Mouse (Mus musculus): Measurements from ENCODE around the gene Hsd11b1. TPM values are rescaled to one million over a fixed set of nuclear protein-coding genes. Genes with fewer than 3 reads are reported as not detected.
"Not testable (repeated sequence)": the region's sequence is repeated elsewhere in the genome, so short reads cannot be mapped to it uniquely, and the experiment has no call there.

The Hsd11b1 gene
- polyA plus RNA-seq, 1 experiment from 2014 or later: 1.0 TPM

DNA sequence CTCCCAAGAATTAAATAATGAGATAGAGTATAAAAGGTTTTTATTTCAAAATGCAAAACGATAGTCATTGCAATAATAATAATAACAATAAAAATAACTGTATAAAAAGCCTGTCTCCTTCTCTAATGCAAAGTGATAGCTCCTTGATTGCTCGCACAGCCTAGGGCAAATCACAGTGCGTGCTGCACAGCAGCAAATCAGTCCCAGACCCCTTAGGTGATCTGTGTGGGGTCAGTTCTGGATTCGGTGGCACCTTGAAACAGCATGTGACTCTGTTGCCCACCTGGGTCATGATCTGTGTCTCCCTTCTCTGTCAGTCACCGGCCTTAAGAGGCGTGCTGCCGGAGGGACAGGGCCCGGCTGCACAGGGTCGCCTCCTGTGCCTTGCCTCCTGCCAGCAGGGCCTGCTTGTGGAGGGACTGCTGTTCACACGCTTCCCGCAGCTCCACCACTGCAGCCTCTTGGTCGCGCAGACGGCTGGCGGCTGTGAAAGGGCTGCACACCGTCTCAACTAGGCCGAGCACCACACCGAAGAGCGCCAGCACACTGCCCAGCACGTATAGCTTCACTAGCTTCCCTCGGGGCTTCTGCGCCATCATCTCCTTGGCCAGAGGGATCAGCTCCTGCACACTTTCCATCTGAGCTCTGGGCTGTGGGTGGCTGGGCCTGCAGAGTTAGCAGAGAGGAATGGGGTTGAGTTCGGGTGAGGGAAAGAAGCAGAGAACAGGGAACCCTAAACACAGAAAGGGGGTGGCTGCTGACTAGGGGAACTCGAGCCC, 8.5 kb upstream of the Hsd11b1 start:
- Histone ChIP-seq H3K9me3 (no peaks in the 10 kb centered on the region), H3K27ac (peak overlapping the region; percentile 88), H3K4me1 (peaks cover 33% of the 10 kb centered on the region), H3K27me3 (ENCODE audit: insufficient read depth, poor library complexity, severe bottlenecking) (no peaks in the 10 kb centered on the region), H3K36me3 (no peaks in the 10 kb centered on the region), H3K4me3 (peak overlapping the region; percentile 55)
- WGBS: 11% methylated on average over 24 of the region's 24 CpGs
- peak; percentile 80 for DNase-seq (ENCODE audit: low spot score)

DNA sequence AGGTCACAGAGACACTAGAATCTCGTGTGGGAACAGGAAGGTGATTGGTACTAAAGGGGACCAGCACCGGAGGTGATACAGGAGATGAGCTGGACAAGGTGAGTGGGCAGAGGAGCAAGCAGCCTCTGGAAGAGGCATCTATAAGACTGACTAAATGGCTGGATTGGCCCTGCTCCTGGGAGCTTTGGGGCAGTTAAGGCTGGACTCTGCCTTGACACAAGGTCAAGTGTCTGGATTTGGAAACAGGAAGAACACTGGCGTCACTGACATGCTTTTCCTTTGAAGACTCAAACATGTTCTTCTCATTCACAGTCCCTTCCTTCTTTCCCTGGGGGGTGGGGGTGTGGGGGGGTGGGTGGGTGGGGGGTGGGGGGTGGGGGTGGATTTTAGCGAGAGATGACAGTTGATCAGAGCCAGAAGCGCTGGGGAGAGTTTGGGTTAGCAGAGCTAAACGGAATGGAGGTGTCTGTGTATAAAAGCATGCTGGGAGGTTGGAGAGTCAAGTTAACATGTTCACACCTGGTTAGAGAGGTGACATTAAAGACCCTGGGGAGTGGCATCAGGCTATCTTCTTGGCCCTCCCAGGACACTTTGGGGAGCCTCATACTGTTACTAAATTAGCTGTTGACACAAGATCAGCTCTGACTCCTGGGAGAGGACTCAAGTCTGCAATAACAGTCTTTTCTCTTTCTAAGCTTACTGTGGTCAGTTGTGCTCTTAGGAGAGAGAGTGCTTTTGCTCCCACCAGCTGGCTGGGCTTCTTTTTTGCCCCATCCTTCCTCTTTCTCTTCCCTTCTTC, 7.3 kb upstream of the Hsd11b1 start:
- Histone ChIP-seq H3K4me1 (peaks cover 33% of the 10 kb centered on the region), H3K36me3 (no peaks in the 10 kb centered on the region), H3K27me3 (ENCODE audit: insufficient read depth, poor library complexity, severe bottlenecking) (no peaks in the 10 kb centered on the region), H3K4me3 (peak overlapping the region; percentile 55; the same call in 1 of the 2 replicates), H3K9me3 (no peaks in the 10 kb centered on the region), H3K27ac (peak overlapping the region; percentile 88)
- WGBS: 26% methylated on average over 6 of the region's 6 CpGs
- no peak for DNase-seq (ENCODE audit: low spot score)

DNA sequence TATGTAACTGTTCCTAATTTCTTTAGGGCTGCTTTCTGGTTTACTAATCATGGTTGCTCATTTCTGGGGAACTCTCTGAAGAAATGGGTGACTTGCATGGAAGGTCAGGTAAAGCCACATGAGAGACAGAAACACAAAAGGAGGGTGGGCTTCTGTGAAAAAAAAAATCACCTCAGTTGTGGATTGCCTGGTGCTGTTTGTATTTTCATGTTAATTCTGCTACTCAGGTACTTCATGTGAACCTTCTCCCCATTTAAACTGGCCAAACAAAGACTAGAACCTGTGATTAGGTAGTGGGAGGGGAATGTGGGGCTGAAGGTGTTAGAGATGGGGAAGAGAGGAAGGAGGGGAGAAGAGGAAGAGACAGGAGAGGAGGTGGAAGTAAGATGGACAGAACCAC, 1.9 kb upstream of the Hsd11b1 start:
- Histone ChIP-seq H3K9me3 (no peaks in the 10 kb centered on the region), H3K4me3 (no peak overlapping the region)

DNA sequence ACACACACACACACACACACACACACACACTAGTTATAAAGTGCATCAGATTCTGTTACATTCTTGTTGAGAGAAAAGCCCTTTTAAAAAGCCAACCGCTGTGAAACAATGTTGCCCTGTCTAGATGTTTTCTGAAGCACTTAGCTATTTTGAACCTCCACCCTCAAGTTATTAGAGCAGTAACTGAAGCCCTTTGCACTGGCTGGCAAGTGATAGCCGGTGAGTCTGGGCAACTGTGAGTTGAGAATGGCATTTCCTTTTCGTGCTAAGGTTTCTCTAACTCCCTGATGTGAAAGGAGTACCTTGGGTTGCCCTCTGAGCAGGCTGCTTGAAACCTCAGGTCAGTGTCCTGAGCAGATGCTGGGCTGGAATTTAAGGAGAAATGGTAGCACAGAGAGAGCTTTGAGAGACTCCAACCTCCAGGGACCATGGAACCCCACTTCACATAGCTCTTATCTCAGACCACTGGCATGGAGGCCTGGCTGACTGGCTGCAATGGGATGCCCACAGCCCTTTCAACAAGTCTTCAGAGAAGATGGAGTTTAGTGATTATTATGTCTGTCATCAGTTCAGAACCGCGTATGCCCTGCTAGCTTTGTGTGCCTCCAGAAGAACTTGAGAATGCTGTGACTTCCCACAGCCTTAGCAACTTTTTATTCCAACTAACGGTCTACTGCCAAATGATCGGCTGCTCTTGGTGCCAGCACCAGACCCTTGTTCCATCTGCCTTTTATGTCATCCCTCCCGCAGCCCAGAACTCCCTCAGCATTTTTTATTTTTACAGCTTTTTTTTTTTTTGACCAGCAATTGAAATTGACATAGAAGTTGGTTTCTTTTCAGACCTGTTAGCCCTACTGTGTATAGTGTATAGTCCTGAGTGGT, 608 bp downstream of the Hsd11b1 start:
- 67% methylated on average over 8 of the region's 8 CpGs for WGBS
- Histone ChIP-seq H3K27me3 (ENCODE audit: insufficient read depth, poor library complexity, severe bottlenecking) (no peaks in the 10 kb centered on the region), H3K36me3 (no peaks in the 10 kb centered on the region), H3K4me3 (no peak overlapping the region), H3K4me1 (peaks cover 22% of the 10 kb centered on the region), H3K9me3 (no peaks in the 10 kb centered on the region), H3K27ac (0 out of 2 replicates have a peak overlapping the region, but pooled peaks have one; percentile 39)
- no peak for DNase-seq (ENCODE audit: low spot score)

More for the DNA sequence above, 1.9 kb upstream of the Hsd11b1 start:
- Histone ChIP-seq H3K27ac (no peak overlapping the region), H3K4me1 (peaks cover 22% of the 10 kb centered on the region), H3K27me3 (ENCODE audit: insufficient read depth, poor library complexity, severe bottlenecking) (no peaks in the 10 kb centered on the region), H3K36me3 (no peaks in the 10 kb centered on the region)
- DNase-seq (ENCODE audit: low spot score): no peak

DNA sequence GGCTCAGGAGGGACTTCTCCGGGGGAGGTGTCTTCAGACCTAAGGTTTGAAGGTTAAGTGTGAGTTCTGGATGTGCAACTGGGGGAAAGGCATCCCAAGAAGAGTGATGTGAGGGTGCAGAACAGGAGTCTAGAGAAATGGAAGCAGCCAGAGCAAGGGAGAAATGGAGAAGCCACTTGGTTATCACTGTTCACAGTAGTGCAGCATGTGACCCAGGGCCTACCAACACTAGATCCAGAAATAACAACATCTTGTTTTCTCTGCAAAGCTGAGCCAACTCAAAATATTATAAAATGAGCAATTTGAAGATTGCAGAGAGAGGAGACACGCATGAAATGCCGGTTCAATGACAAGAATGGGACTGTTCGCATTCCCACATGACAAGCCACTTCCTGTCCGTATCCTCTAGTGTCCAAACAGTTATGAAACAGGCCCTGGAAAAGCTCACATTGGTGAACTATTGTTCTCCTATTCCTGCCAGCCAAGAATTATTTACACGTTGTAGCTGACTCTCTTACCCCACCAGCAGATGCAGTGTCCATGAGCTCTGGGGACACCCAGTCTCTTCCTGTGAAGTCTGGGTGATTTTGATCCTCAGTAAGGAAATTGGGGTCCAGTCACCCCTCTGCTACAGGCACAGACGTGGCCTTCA, 1.9 kb downstream of the Hsd11b1 start:
- no peak overlapping the region; the same call in 1 of the 2 replicates for H3K27ac ChIP-seq
- no peaks in the 10 kb centered on the region for H3K27me3 ChIP-seq (ENCODE audit: insufficient read depth, poor library complexity, severe bottlenecking)
- no peak for DNase-seq (ENCODE audit: low spot score)

DNA sequence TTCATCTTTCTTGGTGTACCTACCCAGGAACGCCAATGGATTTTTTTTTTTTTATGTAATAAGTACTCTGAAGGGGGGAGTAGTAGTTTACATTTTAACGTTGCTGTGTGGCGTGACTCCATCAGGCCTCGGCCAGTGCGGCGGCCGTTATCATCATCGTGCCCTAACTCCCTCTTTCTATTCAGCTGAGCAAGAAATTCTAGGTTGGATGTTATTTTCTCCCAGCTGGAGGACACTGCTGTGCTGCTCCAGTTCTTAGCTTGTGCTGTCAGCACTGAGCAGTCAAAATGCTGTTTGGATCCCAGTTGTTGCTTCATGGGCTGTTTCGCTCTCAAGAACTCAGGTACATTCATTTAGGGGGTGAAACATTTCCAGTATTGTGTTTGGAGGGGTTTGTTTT, 4.3 kb downstream of the Hsd11b1 start:
- no peak overlapping the region for H3K4me3 ChIP-seq
- H3K9me3 ChIP-seq: no peaks in the 10 kb centered on the region
- no peak for DNase-seq (ENCODE audit: low spot score)
- H3K36me3 ChIP-seq: no peaks in the 10 kb centered on the region
- 80% methylated on average over 9 of the region's 9 CpGs for whole genome bisulfite sequencing
- H3K27me3 ChIP-seq (ENCODE audit: insufficient read depth, poor library complexity, severe bottlenecking): no peaks in the 10 kb centered on the region
- H3K27ac ChIP-seq: no peak overlapping the region
- H3K4me1 ChIP-seq: peaks cover 22% of the 10 kb centered on the region

More for the DNA sequence above, 1.9 kb downstream of the Hsd11b1 start:
- Histone ChIP-seq H3K4me1 (peaks cover 22% of the 10 kb centered on the region), H3K9me3 (no peaks in the 10 kb centered on the region), H3K36me3 (no peaks in the 10 kb centered on the region), H3K4me3 (no peak overlapping the region)
- 64% methylated on average over 7 of the region's 7 CpGs for WGBS

DNA sequence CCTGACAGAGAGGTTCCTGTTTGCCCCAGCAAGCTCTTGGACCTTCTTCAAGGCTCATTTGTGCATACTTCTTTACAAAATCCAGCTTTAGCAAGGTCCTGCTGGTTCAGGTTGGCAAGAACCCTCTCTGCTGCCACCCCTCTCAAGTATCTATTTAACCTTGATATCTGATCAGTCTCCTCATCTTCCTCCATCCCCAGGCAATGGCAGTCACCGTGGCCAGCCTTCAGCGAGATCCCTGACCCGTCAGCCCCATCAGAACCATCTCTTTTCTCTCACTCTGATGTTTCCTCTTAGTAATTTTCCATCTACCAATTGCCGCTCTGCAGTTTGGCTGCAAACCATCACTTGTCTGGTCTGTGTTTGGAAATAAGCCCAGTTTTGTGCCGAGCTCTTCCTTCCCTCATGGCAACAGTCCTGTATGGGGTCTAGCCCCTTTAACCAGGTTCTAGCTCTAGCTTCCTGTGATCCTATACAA, 7.2 kb downstream of the Hsd11b1 start:
- 54% methylated on average over 5 of the region's 5 CpGs for WGBS
- Histone ChIP-seq H3K27me3 (ENCODE audit: insufficient read depth, poor library complexity, severe bottlenecking) (no peaks in the 10 kb centered on the region), H3K27ac (no peak overlapping the region)

DNA sequence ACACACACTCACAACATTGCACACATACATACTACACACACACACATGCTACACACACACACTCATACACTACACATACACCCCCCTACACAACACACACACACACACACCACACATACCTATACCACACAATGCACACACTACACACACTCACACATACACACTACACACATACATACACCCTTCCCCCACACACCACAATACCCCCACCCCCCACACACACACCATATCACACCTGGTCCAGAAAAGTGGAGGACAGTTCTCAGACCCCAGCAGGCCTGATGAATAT, 7.6 kb downstream of the Hsd11b1 start:
- Histone ChIP-seq H3K27me3 (ENCODE audit: insufficient read depth, poor library complexity, severe bottlenecking) (no peaks in the 10 kb centered on the region), H3K9me3 (no peaks in the 10 kb centered on the region), H3K36me3 (no peaks in the 10 kb centered on the region), H3K27ac (no peak overlapping the region), H3K4me3 (no peak overlapping the region), H3K4me1 (peaks cover 5% of the 10 kb centered on the region)
- DNase-seq (ENCODE audit: low spot score): no peak

More for the DNA sequence above, 7.2 kb downstream of the Hsd11b1 start:
- no peaks in the 10 kb centered on the region for H3K36me3 ChIP-seq
- H3K4me1 ChIP-seq: peaks cover 5% of the 10 kb centered on the region; the same call in 1 of the 2 replicates
- H3K9me3 ChIP-seq: no peaks in the 10 kb centered on the region
- H3K4me3 ChIP-seq: no peak overlapping the region
- DNase-seq (ENCODE audit: low spot score): no peak

DNA sequence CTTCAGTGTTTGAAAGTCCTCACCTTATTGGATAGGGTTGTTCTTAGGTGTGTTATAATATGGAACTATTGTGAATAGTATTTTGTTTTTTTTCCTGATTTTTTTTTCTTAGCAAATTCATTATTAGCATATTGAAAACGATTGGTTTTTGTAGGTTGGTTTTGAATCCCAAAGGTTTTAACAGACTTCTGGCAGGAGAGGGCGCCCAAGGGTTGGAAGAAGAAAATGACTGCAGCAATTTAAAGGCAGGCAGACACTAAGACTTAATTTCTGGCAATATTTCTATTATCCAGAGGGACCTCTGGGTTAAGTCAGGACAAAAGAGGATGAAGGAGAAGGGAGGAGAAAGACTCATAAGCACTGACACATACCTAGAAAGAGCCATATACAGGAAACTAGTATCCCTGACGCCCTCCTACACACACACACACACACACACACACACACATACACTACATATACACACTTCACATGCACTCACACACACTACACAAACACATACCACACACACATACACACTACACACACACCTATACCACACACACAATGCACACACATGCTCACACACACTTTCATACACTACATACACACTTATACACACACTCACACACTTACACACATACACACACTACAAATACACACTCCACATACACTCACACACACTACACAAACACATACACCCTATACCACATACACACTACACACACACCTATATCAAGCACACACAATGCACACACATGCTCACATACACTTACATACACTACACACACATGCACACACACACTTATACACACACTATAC, 8.2 kb downstream of the Hsd11b1 start:
- WGBS: 31% methylated on average over 3 of the region's 3 CpGs
- no peak for DNase-seq (ENCODE audit: low spot score)
- Histone ChIP-seq H3K27ac (no peak overlapping the region), H3K4me3 (no peak overlapping the region), H3K4me1 (peaks cover 5% of the 10 kb centered on the region), H3K9me3 (no peaks in the 10 kb centered on the region), H3K36me3 (no peaks in the 10 kb centered on the region), H3K27me3 (ENCODE audit: insufficient read depth, poor library complexity, severe bottlenecking) (no peaks in the 10 kb centered on the region)

DNA sequence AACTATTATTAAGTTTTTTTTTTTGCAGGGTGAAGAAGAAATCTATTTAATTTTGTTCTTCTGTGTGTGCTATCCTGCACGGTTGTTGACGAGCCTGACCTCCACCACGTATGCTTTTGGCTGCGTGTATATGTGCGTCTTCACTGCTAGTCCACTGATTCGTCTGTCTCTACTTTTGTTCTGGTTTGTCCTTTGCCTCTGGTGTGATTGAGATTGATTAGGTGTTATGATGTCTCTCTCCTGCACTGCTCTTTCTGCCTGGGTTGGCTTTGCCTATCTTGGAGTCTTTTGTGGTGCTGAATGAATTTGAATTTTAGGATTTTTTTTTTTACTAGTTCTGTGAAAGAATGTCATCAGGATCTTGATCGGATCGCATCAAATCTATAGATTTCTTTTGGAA, 8.8 kb downstream of the Hsd11b1 start:
- no peaks in the 10 kb centered on the region for H3K36me3 ChIP-seq
- 60% methylated on average over 8 of the region's 8 CpGs for WGBS
- H3K4me1 ChIP-seq: peaks cover 5% of the 10 kb centered on the region
- no peaks in the 10 kb centered on the region for H3K27me3 ChIP-seq (ENCODE audit: insufficient read depth, poor library complexity, severe bottlenecking)
- H3K4me3 ChIP-seq: no peak overlapping the region
- H3K27ac ChIP-seq: no peak overlapping the region
- DNase-seq (ENCODE audit: low spot score): no peak
- H3K9me3 ChIP-seq: no peaks in the 10 kb centered on the region

DNA sequence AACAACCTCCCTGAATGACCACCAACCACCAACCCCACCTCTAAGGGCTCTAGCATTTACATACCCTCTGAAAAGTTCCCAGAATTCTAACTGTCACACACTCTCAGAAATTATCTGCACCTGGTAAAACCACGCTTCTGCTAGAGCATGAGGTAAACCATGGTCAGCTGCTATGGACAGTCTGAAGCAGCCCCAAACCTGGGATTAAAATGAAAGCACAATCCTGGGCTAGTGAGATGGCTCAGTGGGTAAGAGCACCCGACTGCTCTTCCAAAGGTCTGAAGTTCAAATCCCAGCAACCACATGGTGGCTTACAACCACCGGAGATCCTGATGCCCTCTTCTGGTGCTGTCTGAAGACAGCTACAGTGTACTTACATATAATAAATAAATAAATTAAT, 10.0 kb downstream of the Hsd11b1 start:
- H3K27me3 ChIP-seq (ENCODE audit: insufficient read depth, poor library complexity, severe bottlenecking); H3K36me3 ChIP-seq; H3K9me3 ChIP-seq; H3K27ac ChIP-seq; H3K4me3 ChIP-seq; DNase-seq (ENCODE audit: low spot score); H3K4me1 ChIP-seq: not testable (repeated sequence)
- 62% methylated on average over 3 of the region's 3 CpGs for WGBS

DNA sequence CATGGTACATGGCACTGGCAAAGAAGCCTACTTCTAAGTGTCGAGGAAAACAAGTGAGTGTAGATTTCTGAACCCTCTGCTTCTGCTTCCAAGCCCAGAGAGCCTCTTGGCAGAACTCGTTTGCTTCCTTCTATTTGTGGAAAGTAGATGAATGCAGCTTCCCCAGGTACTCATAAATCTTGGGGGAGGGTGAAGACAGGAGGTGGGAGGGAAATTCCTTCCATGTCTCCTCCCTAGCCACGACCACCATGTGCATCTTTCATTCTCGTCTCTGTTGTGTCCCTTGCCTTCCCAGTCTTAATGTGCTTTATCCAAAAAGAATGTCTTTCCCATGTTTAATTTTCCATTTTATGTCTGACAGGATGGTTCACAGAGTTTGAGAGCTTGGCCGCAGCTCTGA, 11.3 kb downstream of the Hsd11b1 start:
- Histone ChIP-seq H3K36me3 (no peaks in the 10 kb centered on the region), H3K4me3 (no peak overlapping the region), H3K9me3 (no peaks in the 10 kb centered on the region), H3K27me3 (ENCODE audit: insufficient read depth, poor library complexity, severe bottlenecking) (no peaks in the 10 kb centered on the region), H3K27ac (no peak overlapping the region), H3K4me1 (peaks cover 5% of the 10 kb centered on the region)
- DNase-seq (ENCODE audit: low spot score): no peak
- 45% methylated on average over 5 of the region's 5 CpGs for WGBS
